Mouse (Mus musculus): ENCODE data around the gene Fam227b.

Gene Fam227b

DNA sequence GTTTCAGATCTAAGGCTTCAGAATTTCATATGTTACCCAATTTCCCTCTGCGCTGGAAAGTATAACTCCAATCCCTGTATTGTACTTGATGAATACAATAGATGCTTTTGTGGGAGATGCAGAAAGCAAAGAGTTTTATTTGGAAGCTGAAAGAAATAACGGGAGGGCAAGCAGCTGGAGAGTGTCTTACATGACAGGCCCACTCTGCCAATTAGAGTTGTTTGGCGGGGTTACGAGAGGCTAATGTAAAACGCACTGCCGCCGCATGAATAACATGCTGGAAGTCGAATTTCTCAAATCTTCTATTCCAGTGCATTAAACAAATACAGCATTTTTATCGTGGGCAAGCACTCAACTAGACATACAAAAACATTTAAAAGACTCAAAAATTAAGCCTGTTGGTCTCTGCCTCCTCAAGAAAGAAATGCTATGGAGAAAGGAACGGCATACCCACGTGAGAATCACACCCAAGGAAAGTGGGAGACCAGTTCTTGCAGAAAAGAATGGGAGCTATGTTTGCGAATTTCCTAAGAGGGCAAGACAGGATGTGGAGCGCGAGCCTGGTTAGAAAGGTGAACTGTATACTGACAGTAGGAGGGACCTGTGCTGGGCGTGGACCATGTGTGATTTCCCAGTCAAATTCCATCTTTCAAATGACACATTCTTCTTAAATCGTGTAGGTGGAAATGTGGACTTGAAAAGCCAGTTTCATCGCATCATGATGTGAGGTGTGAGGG, 90.6 kb downstream of the Fam227b start:
- DNase-seq (ENCODE audit: low spot score): no peak

DNA sequence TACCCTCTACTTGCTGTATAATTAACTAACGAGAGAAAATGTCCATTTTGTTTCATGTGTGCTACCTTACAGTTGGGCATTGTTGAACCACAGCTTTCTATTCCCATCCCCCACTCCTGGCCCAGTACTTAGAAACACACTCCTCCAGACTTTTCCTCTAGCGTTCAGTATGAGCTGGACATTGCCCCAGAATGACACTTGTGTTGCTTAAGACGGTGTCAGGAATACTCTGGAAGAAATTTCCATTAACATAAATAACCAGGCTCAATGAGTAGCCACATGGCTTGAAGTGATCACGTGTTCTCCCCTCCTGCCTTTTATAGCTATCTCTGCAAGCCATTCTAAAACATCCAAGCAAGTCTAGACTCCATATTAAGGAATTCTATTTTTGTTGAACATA, 91.2 kb downstream of the Fam227b start:
- no peak for DNase-seq (ENCODE audit: low spot score)

- no peak for DNase-seq (ENCODE audit: low spot score)
Observed at GRCm38 (mm10) chr2:126053657-126054056, 98.1 kb downstream of the Fam227b start.

GRCm38 (mm10) chr2:126052749-126053557, 98.9 kb downstream of the Fam227b start:
- no peak for DNase-seq (ENCODE audit: low spot score)

GRCm38 (mm10) chr2:126045621-126046020, 106.2 kb downstream of the Fam227b start:
- DNase-seq (ENCODE audit: low spot score): no peak

- DNase-seq (ENCODE audit: low spot score): no peak
Observed at GRCm38 (mm10) chr2:126042674-126043073, 109.1 kb downstream of the Fam227b start.

GRCm38 (mm10) chr2:126041237-126041636, 110.6 kb downstream of the Fam227b start:
- DNase-seq (ENCODE audit: low spot score): no peak

DNA sequence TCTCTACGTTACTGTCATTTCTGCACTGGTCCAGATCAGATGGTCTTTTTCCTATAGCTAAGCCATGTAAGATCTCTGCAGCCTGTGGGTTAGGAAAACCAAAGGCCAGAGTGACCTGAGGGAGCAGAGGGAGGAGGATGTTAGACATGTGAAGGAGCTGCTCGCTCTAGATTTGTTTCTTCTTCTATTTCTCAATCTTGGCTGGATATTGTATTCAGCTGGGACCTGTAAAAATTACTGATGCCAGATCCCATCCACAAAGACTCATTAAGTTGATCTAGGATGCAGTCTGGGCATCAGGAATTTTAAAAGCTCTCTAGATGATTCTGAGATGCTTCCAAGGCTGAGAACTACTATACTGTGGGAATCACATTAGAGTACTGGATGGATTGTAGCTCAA, 111.2 kb downstream of the Fam227b start:
- no peak for DNase-seq (ENCODE audit: low spot score)

- DNase-seq (ENCODE audit: low spot score): no peak
Observed at GRCm38 (mm10) chr2:126039414-126039891, 112.4 kb downstream of the Fam227b start.

GRCm38 (mm10) chr2:126038221-126039000, 113.4 kb downstream of the Fam227b start:
- no peak for DNase-seq (ENCODE audit: low spot score)

- no peak for DNase-seq (ENCODE audit: low spot score)
Observed at GRCm38 (mm10) chr2:126036121-126036520, 115.7 kb downstream of the Fam227b start.

GRCm38 (mm10) chr2:126035013-126035770, 116.6 kb downstream of the Fam227b start:
- no peak for DNase-seq (ENCODE audit: low spot score)

GRCm38 (mm10) chr2:126034379-126035005, 117.3 kb downstream of the Fam227b start, which contains the start of gene Fgf7:
TSS of gene Fgf7 (plus strand) at chr2:126034658.
- DNase-seq (ENCODE audit: low spot score): no peak

- no peak for DNase-seq (ENCODE audit: low spot score)
Observed at GRCm38 (mm10) chr2:126033114-126033972, 118.5 kb downstream of the Fam227b start.

GRCm38 (mm10) chr2:126031186-126031900, 120.5 kb downstream of the Fam227b start:
- DNase-seq (ENCODE audit: low spot score): no peak

DNA sequence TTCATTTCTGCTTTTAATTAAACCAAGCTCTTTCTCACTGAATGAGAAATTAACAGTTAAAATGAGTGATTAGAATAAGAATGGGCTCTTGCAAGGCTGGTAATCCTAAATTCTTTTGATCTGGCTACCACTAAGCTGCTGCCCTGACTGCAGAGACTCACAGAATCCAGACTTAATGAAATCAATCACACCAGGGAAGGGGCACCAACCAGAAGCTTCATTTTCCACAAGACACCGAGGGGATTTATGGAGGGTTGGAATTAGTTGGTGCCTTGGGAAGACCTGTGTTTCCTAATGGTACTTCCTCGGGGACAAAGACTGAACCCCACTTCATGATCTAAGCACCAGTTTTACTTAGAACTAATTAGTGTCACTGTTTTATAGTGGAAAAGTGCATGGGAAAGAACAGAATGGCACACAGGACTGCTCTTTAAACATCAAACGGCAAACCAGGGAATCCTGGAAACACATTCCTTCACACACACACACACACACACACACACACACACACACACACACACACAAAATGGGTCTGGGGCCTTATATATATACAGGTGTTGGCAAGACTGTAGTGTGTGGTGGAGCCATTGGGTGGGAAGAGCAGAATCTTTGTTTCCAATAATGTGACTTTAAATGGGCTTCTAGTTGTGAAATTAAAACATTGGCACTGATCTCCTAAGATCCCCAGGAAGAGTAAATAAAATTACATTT, 135.9 kb downstream of the Fam227b start:
- no peak for DNase-seq (ENCODE audit: low spot score)

- DNase-seq (ENCODE audit: low spot score): no peak
Observed at GRCm38 (mm10) chr2:126014989-126015710, 136.7 kb downstream of the Fam227b start.

DNA sequence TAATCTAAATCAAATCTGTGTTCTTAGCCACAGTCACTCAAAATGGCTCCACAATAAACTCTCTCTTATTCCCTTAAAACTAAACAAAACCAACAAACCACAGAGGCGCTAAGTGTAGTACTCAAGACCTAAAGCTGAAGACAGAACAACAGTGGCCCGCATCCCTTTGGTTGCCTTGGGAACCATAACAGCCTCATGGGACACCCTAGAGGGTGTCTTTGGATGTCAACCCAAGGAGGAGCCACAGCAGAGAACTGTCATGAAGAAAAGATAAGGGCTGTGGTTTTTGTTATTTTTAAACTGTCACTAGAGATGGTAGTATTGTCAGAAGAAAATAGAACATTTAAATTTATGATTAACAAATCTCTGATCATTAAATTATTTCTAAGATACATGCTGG, 145.1 kb downstream of the Fam227b start:
- no peak for DNase-seq (ENCODE audit: low spot score)
